Mouse (Mus musculus): ENCODE results near the gene Dennd2d. TPM values are rescaled to one million over a fixed set of nuclear protein-coding genes. Genes with fewer than 3 reads are reported as not detected.
A peak's percentile ranks its signal among the peaks of the same experiment; 100 is the strongest.

Gene Dennd2d
- polyA plus RNA-seq, 1 experiment = 0.49 TPM

DNA sequence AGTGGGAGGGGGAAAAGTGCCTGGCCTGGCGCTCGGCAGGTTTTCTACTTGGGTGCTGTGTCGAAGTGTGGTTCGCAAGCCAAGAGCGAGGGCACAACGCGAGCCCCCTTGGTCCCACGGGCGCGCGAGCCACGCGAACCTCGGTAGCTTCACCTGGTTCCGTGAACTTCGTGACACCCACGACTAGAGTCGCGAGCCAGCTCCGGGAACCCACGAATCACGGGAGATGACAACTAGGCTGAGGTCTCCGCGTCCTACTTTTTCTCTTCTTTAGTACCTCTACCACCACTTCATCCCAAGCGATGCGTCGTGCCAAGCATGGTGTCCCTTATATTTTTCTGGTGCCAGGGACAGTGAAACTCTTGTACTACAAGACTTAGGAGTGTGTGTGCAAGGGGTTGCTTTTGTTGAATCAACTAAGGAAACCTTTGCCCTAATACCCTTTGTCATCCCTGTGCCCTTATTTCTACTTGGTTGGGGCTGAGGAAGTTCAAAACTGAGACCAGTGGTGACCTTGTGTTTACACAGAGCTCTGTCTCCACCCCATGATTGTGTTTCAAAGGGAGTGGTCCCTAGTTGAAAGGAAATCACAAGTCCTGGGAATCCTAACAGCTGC is 65.8 kb downstream of the Dennd2d start:
- peak; percentile 57 for DNase-seq (ENCODE audit: low read depth)
- TF ChIP-seq POLR2A (IDR thresholded peaks at IDR 0.05; ENCODE audit: borderline replicate concordance, extremely low read depth, insufficient read depth, insufficient read length, poor library complexity, severe bottlenecking) (no peak), CTCF (IDR thresholded peaks at IDR 0.05; ENCODE audit: borderline replicate concordance, extremely low read depth, insufficient read depth, insufficient read length) (no peak)

DNA sequence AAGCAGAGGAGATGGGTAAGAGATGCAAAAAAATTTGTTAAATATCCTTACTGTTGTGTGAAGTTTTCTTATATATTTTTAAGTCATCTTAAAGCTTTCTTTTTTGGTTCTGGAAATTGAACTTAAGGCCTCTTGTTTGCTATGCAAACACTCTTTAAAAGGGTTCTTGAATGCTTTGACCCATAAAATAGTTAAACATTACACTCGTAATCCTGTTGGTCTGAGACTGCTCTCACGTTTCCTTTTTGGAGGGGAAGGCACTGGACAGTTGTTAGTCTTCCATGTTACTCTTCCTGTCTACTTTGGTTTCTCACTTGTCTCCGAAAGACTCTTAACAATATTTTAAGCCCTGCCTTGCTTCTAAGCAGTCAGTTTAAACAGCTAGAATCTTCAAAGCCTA is 66.8 kb downstream of the Dennd2d start:
- TF ChIP-seq POLR2A (IDR thresholded peaks at IDR 0.05; ENCODE audit: borderline replicate concordance, extremely low read depth, insufficient read depth, insufficient read length, poor library complexity, severe bottlenecking) (no peak), CTCF (IDR thresholded peaks at IDR 0.05; ENCODE audit: borderline replicate concordance, extremely low read depth, insufficient read depth, insufficient read length) (no peak)
- DNase-seq (ENCODE audit: low read depth) = no peak

Other genes starting within 250 kb of the Dennd2d start
- not detected in 2 replicates for gene Chil6, start 76.2 kb upstream of the Dennd2d start, polyA plus RNA-seq (2012; rRNA removed)
- 36.1 and 42.9 TPM in 2 replicates for gene Dram2, start 65.4 kb downstream of the Dennd2d start, polyA plus RNA-seq (2012; rRNA removed)
- 27.9 and 30.0 TPM in 2 replicates for gene Cept1, start 65.4 kb downstream of the Dennd2d start, polyA plus RNA-seq (2012; rRNA removed)
- gene Lrif1, start 202.6 kb downstream of the Dennd2d start, polyA plus RNA-seq (2012; rRNA removed) = 14.3 and 15.5 TPM in 2 replicates